Mouse (Mus musculus) urinary bladder, postnatal 14 days (tissue): ENCODE results near the gene Hspg2.
A peak's percentile ranks its signal among the peaks of the same experiment; 100 is the strongest.
"Not testable (repeated sequence)": the region's sequence is repeated elsewhere in the genome, so short reads cannot be mapped to it uniquely, and the experiment has no call there.

Experiments
- DNase-seq: peaks from one replicate; pipeline ENCODE4 v3.0.0; 2021; ENCODE audit warnings: low spot score

The Hspg2 gene

DNA sequence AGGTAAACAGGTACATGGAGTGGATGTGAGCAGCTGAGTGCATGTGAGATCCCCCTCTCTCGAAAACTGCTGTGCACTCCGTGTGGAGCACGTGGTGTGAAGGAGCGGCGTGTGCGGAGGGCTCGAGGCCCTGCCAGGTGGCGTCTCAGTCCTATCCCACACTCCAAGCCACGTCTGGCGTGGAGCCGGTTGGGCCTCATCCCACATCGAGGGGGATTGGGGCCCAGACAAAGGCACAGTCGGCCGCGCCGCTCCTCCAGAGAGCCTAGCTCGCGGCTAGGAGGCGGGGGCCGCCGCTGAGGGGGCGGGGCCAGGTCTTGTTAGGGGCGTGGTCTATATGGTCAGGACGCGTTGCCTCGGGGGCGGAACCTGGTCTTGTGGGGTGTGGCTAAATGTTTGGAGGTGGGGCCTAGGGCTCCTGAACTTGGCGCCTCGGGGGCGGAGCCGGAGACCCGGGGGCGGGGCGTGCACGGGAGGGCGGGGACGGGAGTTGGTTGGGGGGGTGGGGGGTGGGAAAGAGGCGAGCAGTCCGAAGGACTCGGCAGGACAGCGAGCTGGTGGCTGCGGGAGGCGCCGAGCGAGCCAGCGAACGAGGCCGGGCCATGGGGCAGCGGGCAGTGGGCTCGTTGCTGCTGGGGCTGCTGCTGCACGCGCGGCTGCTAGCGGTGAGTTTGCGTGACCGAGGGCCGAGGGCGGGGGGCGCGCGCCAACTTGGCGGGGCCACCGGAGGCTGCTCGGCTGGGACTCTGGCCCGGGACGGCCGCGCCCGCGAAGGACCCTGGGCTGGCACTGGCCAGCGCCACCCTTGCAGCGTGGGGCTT, at the start of gene Hspg2:
Hspg2 (plus strand) TSS at position 510 of the 821 bp plus-strand sequence.
- peak; percentile 98 for DNase-seq

DNA sequence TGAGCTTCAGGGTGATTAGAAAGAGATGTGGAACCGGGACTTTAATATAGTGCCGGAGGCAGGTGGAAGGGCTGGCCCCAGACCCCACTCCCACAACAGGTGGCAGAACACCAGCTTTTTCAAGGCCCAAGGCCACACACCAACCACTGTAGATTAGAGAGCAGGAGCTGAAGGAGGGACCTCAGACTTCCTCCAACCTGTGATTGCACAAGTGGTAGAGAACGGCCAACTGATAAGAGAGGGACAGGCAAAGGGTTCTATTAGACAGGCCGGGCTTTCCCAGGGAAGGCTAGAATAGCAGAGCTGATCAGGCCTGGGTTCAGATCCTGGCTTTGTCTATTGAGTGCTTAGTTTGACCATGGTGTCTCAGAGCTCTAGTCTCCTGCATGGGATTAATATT, 38.1 kb upstream of the Hspg2 start, which contains the start of gene Cela3b:
Cela3b (minus strand) TSS at position 39 of the 400 bp plus-strand sequence.
- DNase-seq: no peak

DNA sequence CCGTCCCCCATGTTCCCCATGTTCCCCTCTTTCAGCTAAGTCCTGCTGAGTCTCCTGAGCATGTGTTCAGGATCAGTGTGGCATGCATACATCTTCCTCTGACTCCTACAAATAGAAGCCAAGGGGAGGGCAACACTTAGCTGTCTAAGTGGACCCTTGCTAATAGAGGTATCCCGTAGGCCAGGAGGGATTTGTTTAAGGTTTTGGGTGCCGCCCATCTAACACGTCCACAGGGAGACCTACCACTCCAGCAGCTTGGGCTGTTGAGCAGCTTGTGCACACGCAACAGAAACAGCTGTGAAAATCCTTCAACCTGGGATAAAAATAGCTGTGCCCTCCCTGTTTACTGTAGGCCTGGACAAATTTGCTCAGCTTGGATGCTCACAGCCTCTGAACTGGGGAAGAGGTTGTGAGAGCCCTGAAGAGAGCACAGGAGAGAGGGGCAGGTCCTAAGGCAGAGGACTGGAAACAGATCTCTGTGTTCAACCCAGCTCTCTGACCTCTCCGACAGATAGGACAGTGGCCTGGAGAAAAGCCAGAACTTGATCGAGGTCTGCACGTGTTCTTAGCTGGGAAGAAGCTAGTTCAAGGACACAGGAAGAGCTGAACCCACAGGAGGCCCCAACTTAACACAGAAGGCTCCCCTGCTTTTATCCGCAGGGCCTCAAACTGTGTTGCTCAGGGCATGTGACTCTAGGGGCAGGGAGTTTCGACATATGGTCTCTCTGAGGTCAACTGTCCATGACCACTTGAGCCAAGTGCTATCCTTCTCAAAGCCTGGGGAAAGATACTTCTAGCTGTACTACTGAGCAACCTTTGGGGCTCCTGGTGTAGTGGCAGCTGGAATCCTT, 35.6 kb upstream of the Hspg2 start:
- DNase-seq: not testable (repeated sequence)

- no peak for DNase-seq
Measured at GRCm38 (mm10) chr4:137436979-137437669, 31.4 kb upstream of the Hspg2 start.

DNA sequence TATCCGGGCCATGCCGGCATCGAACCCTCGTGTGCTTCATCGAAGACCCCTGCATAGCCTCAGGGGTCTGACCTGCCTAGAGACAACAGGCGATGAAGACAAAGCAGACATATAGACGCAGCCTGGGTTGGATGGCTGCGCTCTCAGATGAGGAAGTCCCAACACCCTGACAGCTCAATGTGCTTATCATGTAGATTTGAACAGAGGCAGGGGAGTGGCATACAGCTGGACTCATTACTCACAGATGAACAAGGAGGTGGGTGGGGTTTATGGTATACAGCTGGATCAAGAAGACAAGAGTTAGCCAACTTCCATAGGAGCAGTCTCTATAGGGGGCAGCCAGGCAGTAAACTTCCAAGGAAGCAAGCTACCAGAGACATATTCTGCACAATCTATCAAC, 29.7 kb upstream of the Hspg2 start:
- DNase-seq: no peak

GRCm38 (mm10) chr4:137441332-137441731, 27.2 kb upstream of the Hspg2 start:
- no peak for DNase-seq

GRCm38 (mm10) chr4:137443625-137444024, 24.9 kb upstream of the Hspg2 start:
- peak; percentile 78 for DNase-seq

DNA sequence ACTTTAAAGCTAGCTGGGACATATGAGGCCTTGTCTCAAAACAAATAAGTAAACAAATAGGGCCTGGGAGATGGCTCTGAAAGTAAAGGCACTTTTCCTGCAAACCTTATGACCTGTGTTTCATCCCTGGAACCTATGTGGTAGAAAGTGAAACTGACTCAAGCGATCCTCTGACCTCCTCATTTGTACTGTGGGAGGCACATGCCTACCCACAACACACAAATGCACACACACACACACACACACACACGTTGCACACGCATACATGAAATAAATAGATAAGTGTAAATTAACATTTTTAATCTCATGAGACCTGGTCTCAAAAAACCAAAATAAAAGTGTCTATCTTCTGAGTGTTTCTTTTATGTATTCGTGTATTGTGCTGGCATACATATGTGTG, 22.7 kb upstream of the Hspg2 start:
- no peak for DNase-seq

DNA sequence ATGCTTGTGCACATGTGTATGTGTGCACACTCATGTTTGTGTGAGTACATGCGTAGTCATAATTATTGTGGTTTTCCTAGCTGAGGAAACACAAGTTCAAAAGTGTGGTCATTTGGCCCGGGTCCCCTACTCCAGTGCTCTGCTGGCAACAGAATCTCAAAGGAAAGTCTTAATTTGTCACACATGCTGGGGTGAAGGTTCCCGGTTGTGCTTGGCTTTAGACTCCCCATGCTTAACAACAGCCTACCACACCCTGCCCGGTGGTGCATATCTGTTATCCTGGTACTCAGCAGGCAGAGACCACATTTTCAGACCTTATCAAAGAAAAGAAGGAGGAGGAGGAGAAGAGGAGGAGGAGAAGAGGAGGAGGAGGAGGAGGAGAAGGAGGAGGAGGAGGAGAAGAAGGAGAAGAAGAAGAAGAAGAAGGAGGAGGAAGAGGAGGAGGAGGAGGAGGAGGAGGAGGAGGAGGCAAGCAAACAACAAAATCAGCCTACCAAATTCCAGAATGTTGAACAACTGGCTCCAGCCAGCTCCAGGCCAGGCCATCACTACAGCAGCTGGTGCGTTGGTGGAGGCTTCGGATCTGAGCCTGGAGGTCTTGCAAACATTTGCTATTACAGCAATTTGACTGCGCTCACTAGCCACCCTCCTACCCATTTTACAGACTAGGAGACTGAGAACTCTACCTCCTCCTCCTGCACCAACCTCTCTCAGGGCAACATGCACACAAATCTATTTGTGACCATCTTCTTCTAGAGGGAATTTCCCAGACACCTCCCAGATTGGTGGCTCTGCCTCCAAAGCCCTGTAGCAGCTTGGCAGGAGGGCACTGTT, 21.0 kb upstream of the Hspg2 start:
- DNase-seq: peak; percentile 33

DNA sequence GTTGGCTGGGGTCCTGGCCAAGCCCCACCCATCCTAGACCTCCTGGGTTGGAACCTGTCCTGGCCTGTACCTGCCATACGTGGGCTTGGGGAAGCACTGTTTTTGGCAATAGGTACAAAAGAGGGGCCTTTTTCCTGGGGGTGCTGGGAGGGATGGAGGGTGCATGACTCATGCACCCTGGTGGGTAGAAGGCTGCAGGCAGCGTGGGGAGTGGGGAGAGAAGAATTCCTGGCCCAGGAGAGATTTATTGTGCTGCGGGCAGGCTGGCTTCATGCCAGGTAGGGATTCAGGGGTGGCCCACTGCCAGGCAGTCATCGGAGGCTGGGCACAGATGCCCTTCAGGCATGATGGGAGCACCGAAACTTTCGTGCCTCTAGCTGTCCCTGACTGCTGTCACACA, 20.4 kb upstream of the Hspg2 start:
- DNase-seq: peak; percentile 62

DNA sequence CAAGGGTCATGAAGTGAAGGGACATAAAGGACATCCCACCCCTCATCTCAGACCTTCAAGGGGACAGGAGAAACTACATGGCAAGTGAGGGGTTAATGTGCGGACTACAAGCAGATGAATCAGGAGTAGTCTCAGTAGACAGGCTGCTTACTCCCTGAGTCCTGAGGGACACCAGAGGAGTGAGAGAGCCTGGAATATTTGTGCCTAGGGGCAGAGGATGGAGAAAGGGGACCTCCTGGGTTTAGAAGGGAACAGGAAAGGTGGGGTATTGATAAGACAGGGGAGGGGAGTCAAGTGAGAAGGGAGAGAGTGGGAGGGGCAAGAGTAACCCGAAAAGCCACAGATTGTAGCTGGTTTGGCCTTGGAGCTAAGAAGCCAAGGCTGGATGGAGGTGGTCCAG, 19.9 kb upstream of the Hspg2 start:
- no peak for DNase-seq

- DNase-seq: peak; percentile 56
Measured at GRCm38 (mm10) chr4:137449132-137449531, 19.4 kb upstream of the Hspg2 start.

- DNase-seq: no peak
Measured at GRCm38 (mm10) chr4:137449715-137450114, 18.9 kb upstream of the Hspg2 start.

DNA sequence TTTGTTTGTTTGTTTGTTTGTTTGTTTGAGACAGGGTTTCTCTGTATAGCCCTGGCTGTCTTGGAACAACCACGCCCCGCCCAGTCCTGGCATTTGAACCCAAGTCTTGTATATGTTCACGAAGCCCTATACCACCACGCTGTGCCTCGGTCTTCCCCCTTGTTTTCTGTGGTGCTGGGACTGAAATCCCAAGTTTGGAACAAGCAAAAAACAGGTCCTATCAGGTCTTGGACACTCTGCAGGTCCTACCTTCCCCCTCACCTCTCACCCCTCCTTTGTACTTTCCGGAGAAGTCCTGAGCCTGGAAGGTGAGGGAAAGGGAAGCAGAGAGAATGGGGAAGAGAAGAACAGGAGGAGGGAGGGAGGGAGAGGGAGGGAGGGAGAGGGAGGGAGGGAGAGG, 16.4 kb upstream of the Hspg2 start:
- no peak for DNase-seq

DNA sequence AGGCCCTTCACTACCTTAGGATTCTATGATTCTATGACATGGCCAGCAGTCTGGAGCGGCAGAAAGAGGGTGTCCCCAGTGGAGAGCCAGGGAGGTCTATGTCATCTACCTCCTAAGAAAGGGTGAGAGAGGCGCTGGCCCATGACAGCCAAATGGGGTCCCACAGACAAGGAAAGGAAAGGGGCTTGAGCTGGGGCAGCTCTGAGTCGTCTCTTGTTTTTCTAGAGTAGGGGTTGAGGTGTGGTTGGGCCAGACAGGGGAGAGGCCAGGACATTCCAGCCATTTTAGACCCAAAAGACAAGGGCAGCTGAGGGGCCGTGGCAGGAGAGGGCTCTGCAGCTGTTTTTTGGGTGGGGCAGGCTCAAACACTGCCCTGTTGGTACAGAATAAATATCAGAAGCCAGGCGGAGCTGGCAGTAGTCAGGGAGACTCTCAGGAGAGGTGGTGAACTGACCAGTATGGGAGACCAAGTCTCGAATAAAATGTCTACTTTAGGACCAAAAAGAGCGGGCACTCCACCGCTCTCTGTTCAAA, 15.3 kb upstream of the Hspg2 start, which contains the start of gene 1700013G24Rik:
1700013G24Rik (plus strand) TSS at position 51 of the 534 bp plus-strand sequence.
- no peak for DNase-seq

GRCm38 (mm10) chr4:137454582-137454981, 14.0 kb upstream of the Hspg2 start:
- no peak for DNase-seq

- no peak for DNase-seq
Measured at GRCm38 (mm10) chr4:137456581-137456980, 12.0 kb upstream of the Hspg2 start.

DNA sequence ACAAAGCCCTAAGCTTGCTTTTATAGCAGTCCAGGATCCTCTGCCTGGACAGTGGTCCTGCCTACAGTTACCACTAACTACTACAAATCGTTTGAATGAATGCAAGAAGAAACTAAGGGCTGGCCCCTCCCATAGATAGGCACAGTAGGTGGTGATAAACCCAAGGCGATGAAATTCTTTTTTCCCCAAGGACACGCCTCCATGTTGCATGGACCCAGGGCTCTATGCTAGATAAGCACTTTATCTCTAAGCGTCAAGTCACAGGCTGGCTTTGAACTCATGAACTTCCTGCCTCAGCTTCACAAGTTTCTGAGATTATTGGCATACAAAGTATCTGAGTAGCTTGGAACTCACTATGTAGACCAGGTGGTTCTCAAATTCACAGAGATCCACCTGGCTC, 11.3 kb upstream of the Hspg2 start:
- DNase-seq: no peak

DNA sequence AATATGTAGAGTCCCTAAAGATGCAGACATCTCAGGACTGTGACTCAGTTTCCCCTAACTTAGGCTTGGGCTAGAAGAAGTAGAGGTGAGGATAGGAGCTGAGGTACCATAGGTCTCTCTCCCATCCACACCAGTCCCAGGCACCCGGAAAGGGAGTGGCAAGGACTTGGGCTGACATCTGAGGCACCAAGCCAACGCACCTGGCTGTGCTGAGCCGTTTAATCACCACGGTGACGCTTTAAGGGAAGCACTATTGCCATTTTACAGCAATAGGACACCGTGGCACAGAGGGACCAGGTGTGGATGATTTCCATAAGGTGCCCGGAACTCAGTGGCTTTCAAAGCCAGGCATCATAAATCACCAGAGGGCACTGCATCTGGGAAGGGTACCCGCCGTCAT, 10.3 kb upstream of the Hspg2 start:
- DNase-seq: no peak

DNA sequence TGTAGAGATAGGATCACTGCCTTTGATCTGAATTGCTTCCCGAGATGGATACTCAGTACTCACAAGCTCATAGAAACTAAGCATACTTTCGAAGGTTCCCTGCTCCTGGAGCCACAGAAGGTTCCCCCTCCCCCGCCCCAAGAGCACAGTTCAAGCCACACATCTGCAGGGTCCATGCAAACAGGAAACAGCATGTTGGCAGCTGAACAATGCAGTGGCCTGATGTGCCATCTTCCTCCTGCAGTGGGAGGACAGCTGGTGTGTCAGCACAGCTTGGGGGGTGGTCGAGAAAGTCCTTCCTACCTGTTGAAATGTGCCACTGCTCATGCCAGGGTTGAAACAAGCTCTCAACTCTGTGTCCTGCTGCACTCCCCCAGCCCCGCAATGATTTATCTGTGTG, 9.7 kb upstream of the Hspg2 start:
- no peak for DNase-seq

DNA sequence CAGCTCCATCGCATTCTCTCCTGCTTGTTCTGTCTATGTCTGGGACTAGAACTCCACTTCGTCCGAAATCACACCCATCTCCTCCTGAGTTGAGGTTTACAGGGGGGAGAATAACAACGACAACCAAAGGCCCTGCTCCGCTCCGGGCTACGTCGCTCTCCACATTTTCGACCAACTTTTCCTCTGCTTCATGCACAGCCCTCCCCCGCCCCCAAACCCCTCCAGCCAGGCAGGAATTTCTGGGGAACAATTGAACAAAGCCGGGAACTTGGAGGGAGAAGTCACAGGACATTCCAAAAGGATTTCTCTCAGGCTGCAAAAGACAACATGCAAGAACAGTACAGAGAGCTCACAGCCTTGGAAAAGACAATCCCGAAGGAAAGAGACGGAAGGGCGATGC, 7.9 kb upstream of the Hspg2 start:
- no peak for DNase-seq
